Mouse (Mus musculus) lung, postnatal 0 days (tissue): ENCODE measurements around the gene Dek.

Experiments
- CTCF ChIP-seq: IDR thresholded peaks from 2 replicates; pipeline ENCODE4 v1.5.1; 2016; ENCODE audit warnings: antibody characterized with exemption, mild to moderate bottlenecking
- EP300 ChIP-seq: IDR thresholded peaks from 2 replicates; pipeline ENCODE4 v1.6.1; 2016; ENCODE audit warnings: antibody characterized with exemption, mild to moderate bottlenecking, control low read depth

DNA sequence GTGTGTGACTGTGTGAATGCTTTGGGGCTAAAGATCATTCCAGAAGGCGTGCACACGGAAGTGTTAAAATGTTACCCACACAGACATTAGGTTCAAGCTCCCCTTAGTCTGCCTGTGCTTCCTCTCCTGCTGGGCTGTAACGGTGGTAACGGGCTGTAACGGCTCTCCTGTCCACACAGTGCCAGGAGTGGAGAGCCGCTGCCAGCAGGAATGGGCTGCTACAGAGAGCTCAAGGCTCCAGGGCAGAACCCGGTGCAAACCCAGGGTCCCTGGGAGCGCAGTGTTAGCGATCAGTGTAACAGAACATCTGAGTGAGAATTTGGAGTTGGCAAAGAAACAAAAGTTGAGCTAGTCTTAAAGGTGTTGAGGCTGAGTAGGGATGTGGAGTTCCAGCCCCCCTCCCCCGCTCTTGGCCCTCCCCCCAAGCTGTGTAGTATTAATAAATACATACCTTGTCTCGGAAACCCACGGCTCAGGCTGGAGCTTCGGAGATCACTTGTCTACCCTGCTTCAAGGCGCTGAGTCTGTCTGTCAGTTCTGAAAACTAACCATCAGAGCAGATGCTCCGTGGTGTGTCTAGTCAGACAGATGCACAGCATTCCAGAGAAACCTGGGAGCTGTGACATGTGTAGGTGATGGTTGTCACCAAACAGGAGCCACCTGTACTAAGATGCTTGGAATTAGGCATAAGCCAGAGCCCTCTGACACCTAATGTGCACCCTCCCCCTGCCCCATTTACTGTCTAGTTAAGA lies 35.5 kb downstream of the Dek start:
- TF ChIP-seq CTCF (no peak), EP300 (no peak)
